Mouse (Mus musculus) heart, postnatal 25 days (tissue): ENCODE measurements around the gene Cerk. TPM values are rescaled to one million over a fixed set of nuclear protein-coding genes. Genes with fewer than 3 reads are reported as not detected.

Source experiments
- DNase-seq: peaks from one replicate; pipeline ENCODE4 v3.0.0; 2022; ENCODE audit warnings: low spot score
- intact Hi-C: fragments of 180-260 bp; cut with DNase I; formaldehyde crosslinking; loops from one replicate; pipeline ENCODE4 v1.15.1; 2025
- total RNA-seq, 2 experiments: library from RNA; stranded (reverse); gene quantifications; 2 replicates each; pipeline ENCODE4 v1.2.3; 2021

Cerk gene
- total RNA-seq, 2 experiments from 2014 or later: 29.7 to 29.9 TPM

- intact Hi-C loops: loop anchor here (10.0 kb wide), 1 partner anchor 423 kb away; no protein-coding TSS in a partner anchor
- no peak for DNase-seq
Measured at GRCm38 (mm10) chr15:86137638-86138037, 48.3 kb downstream of the Cerk start.

GRCm38 (mm10) chr15:86134941-86135783 lies 50.8 kb downstream of the Cerk start:
- DNase-seq: peak; percentile 62
- intact Hi-C loops: loop anchor here (2.0 to 10.0 kb wide), 3 partner anchors 80 to 420 kb away; no protein-coding TSS in a partner anchor

GRCm38 (mm10) chr15:86130657-86131056 lies 55.3 kb downstream of the Cerk start:
- intact Hi-C loops: loop anchor here (10.0 kb wide), 1 partner anchor 416 kb away; no protein-coding TSS in a partner anchor
- DNase-seq: no peak

DNA sequence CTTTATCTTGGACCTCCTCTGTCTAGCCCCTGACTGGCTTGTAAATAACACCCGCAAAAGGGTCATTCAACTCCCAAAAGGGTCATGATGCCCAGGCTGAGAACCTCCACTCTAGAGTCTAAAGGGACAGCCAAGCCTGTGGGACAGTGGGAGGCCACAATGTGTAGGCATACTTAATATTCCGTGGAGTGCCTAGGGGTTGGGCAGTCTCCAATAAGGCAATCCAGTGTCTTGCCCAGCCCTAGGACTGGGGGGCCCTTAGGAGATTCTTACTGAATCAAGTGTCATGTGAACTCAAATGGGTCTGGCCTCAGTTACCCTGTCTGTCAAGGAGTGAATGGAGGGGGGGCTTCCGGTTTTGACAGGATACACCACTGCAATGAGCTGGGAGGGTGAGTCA lies 56.9 kb downstream of the Cerk start:
- DNase-seq: no peak
- intact Hi-C loops: no loop called here

DNA sequence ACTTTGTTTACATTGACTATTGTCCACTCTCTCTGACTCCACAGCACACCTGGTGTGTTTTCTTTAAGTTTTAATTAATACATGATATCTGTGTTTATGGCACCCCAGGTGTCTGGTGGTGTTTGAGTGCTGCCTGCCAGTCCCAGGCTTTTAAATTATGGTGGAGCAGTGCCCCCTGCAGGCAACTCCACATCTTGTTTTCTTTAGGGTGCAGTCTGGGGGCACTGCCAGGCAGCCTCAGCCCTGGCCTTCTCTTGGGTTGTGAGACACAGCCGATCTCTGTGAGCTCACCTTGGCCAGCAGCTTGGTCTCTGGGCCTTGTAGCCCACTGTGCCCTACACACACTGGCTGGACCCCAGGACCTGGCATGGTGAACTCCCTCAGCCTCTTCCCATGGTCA lies 61.6 kb downstream of the Cerk start:
- no peak for DNase-seq
- intact Hi-C loops: loop anchor here (1.0 kb wide), 1 partner anchor 70 kb away; no protein-coding TSS in a partner anchor

GRCm38 (mm10) chr15:86123409-86123808 lies 62.5 kb downstream of the Cerk start:
- intact Hi-C loops: loop anchor here (2.0 kb wide), 1 partner anchor 33 kb away; no protein-coding TSS in a partner anchor
- DNase-seq: no peak

DNA sequence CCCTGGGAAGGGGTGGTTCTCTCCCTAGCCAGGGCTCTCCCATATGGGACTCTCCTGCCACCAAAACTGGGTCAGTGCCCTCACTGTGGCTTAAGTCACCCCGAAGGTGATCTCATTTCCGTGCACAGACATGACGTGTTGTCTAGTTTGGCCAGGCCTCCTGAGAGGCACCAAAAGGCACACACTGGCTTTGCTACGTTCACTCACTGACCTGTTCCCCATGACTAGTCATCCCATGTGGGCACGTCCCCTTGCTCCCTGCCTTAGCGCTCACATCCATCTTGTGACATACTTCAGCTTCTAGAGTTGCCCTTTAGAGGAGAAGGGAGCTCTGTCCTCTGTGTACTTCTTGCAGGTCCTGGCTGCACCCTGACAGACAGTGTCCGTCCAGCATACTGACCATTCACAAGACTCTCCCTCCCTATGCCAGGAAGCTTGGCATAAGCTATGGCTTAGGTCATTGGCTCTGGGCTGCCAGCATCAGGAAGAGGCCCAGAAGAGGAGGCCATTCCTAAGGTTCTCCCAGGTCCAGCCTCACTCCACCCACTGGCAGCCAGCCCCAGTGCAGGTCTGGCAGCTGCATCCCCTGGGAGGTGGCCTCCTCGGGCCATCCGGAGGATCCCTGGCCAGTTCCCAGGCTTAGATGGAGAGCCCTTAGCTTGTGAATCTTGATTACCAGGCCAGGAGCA lies 63.5 kb downstream of the Cerk start:
- peak; percentile 64 for DNase-seq
- intact Hi-C loops: loop anchor here (2.0 kb wide), 1 partner anchor 32 kb away; no protein-coding TSS in a partner anchor

- intact Hi-C loops: no loop called here
- no peak for DNase-seq
Measured at GRCm38 (mm10) chr15:86119186-86119585, 66.8 kb downstream of the Cerk start.

DNA sequence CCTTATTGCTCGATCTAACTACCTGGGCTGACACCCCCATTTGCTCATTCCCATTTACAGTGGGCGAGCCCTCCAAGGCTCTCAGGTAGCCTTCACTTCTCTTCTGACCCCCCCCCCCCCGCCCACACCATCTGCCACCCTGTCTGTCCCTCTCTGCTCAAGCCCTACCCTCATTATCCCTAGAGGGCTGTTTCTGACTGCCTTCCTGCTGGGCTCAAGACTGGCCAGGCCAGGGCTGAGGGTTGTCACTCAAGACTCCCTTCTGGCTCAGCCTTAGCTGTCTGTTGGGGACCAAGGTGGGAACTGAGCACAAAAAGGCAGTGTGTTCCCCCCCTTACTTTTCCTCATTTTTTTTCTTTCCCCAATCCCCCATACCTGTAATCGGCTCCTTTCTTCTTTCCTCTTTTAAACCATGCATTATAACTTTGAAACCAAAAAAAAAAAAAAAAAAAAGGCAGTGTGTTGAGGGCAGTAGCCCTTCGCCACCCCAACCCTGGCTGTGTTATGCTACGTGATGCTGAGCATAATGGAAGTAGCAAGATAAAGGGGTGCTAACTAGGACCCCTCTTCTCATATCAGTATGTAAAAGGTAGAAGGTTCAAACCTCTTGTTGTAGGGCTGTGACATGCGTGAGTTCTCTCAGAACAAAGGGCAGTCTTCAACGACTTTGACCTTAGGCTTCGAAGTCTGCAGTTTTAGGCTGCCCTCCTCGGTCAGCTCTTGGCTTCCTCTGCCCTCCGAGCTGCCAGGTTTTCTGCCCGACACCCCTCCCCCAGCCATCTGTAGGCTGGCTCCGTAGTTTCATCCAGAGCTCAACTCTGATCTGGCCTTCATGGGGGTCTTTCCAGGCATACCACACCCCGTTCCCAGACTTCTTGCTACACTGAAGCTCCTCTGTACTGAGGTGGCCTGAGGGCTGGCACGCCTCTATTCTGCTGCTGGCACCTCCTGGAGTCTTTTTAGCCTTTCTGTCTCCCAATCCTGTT lies 68.5 kb downstream of the Cerk start:
- intact Hi-C loops: no loop called here
- DNase-seq: no peak

DNA sequence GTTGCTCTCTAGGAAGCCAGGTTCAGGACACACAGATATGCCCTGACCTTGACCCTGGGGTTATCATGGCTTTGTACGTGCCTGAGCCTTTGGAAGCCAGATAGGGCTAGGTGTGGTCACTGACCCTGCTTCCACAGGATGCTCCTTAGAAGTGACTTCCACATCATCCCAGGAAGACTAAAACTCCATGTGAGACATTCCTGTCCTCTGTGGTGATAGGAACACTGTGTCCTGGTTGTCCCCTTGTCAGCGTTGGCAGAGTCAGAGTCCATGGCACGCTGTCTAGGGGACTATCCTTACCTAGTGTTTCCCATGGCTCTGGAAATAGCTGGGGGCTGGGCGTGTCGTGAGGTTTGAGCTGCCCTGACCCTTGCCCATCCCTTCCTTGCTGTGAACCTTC lies 69.5 kb downstream of the Cerk start:
- intact Hi-C loops: no loop called here
- no peak for DNase-seq

GRCm38 (mm10) chr15:86113342-86113710 lies 72.6 kb downstream of the Cerk start:
- DNase-seq: no peak

GRCm38 (mm10) chr15:86112707-86113341 lies 73.1 kb downstream of the Cerk start:
- DNase-seq: no peak
- intact Hi-C loops: loop anchor here (2.0 kb wide), 1 partner anchor 22 kb away; no protein-coding TSS in a partner anchor

More at GRCm38 (mm10) chr15:86113342-86113710, 72.6 kb downstream of the Cerk start:
- intact Hi-C loops: loop anchor here (2.0 kb wide), 1 partner anchor 23 kb away; no protein-coding TSS in a partner anchor

DNA sequence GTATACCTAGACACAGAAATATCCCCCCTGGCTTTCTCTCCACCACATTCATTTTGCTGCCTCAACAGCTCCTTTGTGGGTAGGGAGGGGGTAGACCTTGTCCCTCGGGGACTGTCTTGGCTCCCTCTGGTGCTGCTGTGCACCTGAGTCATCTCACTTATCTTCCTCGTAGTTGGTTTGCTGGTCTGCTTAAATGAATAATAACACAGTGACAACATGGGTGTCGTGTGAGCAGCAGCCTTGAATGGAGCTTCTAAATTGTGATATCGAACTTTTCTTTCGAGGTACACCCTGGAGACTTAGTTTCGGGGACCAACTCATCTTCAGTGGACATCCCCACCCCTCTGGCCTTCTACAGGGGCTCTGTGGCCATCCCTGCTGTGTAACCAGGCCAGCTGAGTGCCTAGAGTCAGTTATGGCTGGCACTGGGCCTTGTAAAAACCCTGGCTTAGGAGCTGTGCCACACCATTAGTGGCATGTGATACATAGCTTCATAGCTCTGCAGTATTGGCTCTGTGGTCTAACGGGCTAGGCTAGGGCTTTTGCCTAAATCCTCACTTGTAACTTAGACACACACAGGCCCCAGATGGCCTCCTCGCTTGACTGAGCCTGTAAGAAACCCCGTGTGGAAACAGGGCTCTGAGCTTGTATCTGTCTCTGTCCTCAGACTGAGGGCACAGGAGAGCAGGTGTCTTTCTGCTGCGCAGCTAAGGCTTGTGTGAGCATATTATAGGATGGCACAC lies 75.4 kb downstream of the Cerk start:
- intact Hi-C loops: no loop called here
- no peak for DNase-seq

GRCm38 (mm10) chr15:86109650-86110211 lies 76.2 kb downstream of the Cerk start:
- intact Hi-C loops: no loop called here
- no peak for DNase-seq

DNA sequence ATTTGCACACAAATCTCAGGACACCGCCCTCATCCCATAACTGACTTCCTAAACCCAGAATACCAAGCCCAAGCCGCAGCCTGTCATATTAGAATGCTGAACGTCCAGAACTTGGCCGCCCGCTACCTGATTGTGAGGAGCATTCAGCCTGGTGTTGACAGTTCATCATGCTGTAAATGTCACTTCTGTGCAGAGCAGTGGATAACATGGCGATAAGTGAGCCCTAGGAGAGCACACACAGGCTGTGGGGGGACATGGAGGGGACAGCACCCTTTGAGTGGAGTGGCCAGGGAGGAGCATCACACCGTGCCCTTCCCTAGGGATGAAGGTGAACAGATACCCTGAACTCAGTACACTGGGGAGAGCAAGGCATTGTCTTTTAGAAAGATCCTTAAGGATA lies 76.7 kb downstream of the Cerk start:
- intact Hi-C loops: no loop called here
- DNase-seq: no peak

GRCm38 (mm10) chr15:86107831-86108471 lies 78.0 kb downstream of the Cerk start:
- intact Hi-C loops: no loop called here
- DNase-seq: no peak

DNA sequence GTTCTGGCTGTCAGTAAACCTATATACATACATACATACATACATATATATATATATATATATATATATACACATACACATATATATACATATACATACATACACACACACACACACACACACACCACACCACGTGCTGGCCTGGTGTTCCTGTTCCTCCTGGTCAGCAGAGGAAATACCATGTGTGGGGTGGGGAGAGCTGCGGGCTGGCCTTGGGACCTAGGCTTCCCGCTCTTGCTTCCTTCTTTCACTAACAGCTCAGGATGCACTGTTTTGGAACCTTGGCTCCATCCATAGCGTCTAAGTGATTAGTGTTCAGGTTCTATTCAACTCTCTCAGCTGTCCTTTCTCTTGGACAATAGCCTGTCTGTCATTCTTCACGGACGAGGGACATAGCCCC lies 80.2 kb downstream of the Cerk start:
- no peak for DNase-seq
- intact Hi-C loops: no loop called here

- intact Hi-C loops: no loop called here
- DNase-seq: no peak
Measured at GRCm38 (mm10) chr15:86105345-86105697, 80.6 kb downstream of the Cerk start.
